Mouse (Mus musculus) midbrain, embryonic 11.5 days (tissue): ENCODE measurements around the gene Kif17. TPM values are rescaled to one million over a fixed set of nuclear protein-coding genes. Genes with fewer than 3 reads are reported as not detected.

Source experiments
- ATAC-seq: fragments of 200-750 bp; cut with Nextera tagmentation; 2 replicates; pipeline ENCODE4 v1.8.0; 2017; ENCODE audit warnings: moderate TSS enrichment, moderate library complexity; ENCODE audit not compliant: low FRiP score
- DNase-seq: peaks from one replicate; pipeline ENCODE4 v3.0.0; 2015; ENCODE audit warnings: low spot score; ENCODE audit errors: missing footprints
- H3K27ac ChIP-seq: fragments of 300-500 bp; sonication (generic); 2 replicates; pipeline ENCODE4 v1.5.1; 2014; ENCODE audit warnings: low read depth, low read length
- H3K27me3 ChIP-seq: fragments of 300-500 bp; sonication (generic); 2 replicates; pipeline ENCODE4 v1.6.1; 2014; ENCODE audit warnings: mild to moderate bottlenecking, low read length, moderate library complexity, mixed read lengths; ENCODE audit not compliant: control insufficient read depth, insufficient read depth
- H3K36me3 ChIP-seq: fragments of 300-500 bp; sonication (generic); 2 replicates; pipeline ENCODE4 v1.6.1; 2014; ENCODE audit warnings: mild to moderate bottlenecking, low read length, moderate library complexity, mixed read lengths; ENCODE audit not compliant: control insufficient read depth, insufficient read depth
- H3K4me1 ChIP-seq: fragments of 300-500 bp; sonication (generic); 2 replicates; pipeline ENCODE4 v1.6.1; 2014; ENCODE audit warnings: low read length; ENCODE audit not compliant: control insufficient read depth, insufficient read depth
- H3K4me2 ChIP-seq: fragments of 300-500 bp; sonication (generic); 2 replicates; pipeline ENCODE4 v1.6.1; 2014; ENCODE audit warnings: mild to moderate bottlenecking, moderate library complexity
- H3K4me3 ChIP-seq: fragments of 300-500 bp; sonication (generic); 2 replicates; pipeline ENCODE4 v1.5.1; 2014; ENCODE audit warnings: low read depth, low read length
- H3K9ac ChIP-seq: fragments of 300-500 bp; sonication (generic); 2 replicates; pipeline ENCODE4 v1.6.1; 2014; ENCODE audit warnings: low read length
- H3K9me3 ChIP-seq: fragments of 300-500 bp; sonication (generic); 2 replicates; pipeline ENCODE4 v1.6.1; 2016; ENCODE audit warnings: low read length; ENCODE audit not compliant: control insufficient read depth
- WGBS: fragments of 180-500 bp; shearing (Covaris S2); extraction: QIAGEN DNeasy Blood & Tissue Kit; methylation state at CpG from one replicate; pipeline ENCODE4 v1.1.7; 2014; 5-methylcytosine and 5-hydroxymethylcytosine counted together
- polyA plus RNA-seq: library from polyadenylated mRNA; unstranded; fragments of >200 nt; fragmentation: Nextera tagmentation; extraction: Ambion mirVana; gene quantifications from 2 replicates; pipeline ENCODE4 v1.2.1, GENCODE M21; 2014

The Kif17 gene
- polyA plus RNA-seq, 1 experiment from 2014 or later = 0.44 TPM

DNA sequence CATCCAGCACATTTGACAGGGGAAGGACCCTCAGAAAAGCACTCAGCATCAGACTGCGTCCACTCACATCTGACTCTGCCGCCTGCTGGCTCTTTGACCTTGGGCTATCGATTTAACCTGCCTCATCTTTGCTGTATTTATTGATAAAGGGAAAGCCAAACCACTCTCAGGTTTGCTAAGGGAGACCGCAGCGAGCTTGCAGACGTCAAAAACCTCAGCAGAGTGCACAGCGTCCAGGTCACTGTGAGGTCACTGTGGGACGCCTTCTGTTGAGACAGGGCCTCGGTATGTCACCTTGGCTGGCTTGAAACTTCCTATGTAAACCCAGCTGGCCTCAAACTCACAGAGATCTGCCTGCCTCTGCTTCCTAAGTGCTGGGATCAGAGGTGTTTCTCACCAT is 87.1 kb downstream of the Kif17 start:
- Histone ChIP-seq H3K9me3 (no peaks in the 10 kb centered on the region), H3K36me3 (no peaks in the 10 kb centered on the region), H3K4me1 (no peaks in the 10 kb centered on the region), H3K4me3 (no peak overlapping the region), H3K4me2 (no peak overlapping the region), H3K27me3 (no peaks in the 10 kb centered on the region), H3K27ac (no peak overlapping the region), H3K9ac (no peak overlapping the region)
- ATAC-seq = no peak
- peak; percentile 12 for DNase-seq
- 77% methylated on average over 9 of the region's 9 CpGs for WGBS

DNA sequence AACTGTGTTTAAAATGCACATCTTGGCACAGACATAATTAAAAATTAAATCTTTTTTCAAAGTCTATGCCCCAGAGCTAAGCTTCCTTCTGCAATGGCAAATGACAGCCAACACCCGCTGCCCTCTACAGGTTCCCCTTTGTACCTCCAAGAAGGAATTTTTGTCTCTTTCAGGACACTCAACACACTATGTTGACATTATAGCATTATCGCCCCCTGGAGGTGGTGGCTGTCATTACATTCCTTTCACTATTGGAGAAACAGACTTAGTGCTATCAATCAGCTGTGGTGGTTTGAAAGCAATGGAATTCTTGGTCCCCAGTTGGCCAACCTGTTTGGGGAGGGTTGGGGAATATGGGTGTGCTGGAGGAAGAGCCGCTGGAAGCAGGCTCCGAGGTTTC is 89.7 kb downstream of the Kif17 start:
- Histone ChIP-seq H3K27me3 (no peaks in the 10 kb centered on the region), H3K4me3 (no peak overlapping the region), H3K36me3 (no peaks in the 10 kb centered on the region), H3K4me2 (no peak overlapping the region), H3K9me3 (no peaks in the 10 kb centered on the region), H3K4me1 (no peaks in the 10 kb centered on the region), H3K27ac (no peak overlapping the region), H3K9ac (no peak overlapping the region)
- 37% methylated on average over 4 of the region's 4 CpGs for WGBS
- ATAC-seq (no peak), DNase-seq (peak; percentile 90)

GRCm38 (mm10) chr4:138341393-138341792 is 91.2 kb downstream of the Kif17 start:
- no peaks in the 10 kb centered on the region for H3K9me3 ChIP-seq
- no peak overlapping the region for H3K9ac ChIP-seq
- DNase-seq (peak; percentile 39), ATAC-seq (no peak)
- no peak overlapping the region for H3K4me2 ChIP-seq
- H3K4me1 ChIP-seq = no peaks in the 10 kb centered on the region
- WGBS = 67% methylated on average over 8 of the region's 8 CpGs
- no peak overlapping the region for H3K27ac ChIP-seq
- no peaks in the 10 kb centered on the region for H3K27me3 ChIP-seq
- H3K4me3 ChIP-seq = no peak overlapping the region
- H3K36me3 ChIP-seq = no peaks in the 10 kb centered on the region

DNA sequence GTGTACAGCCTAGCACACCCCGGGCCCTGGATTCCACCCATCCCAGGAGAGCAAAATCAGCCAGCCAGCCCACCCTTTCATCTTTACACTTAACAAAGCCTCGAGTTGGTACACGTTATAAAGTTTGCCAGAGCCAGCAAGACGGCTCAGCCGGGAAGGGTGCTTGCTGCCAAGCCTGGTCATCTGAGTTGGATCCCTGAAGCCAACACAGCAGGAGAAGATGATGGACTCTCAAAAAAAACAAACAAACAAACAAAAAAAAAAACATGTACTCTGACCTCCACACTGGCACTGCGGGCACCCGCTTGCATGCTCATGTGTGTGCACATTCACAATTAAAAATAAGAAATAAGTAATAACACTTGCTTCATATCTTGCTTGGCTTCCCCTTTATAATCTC is 91.8 kb downstream of the Kif17 start:
- Histone ChIP-seq H3K36me3 (no peaks in the 10 kb centered on the region), H3K4me3 (no peak overlapping the region), H3K9me3 (no peaks in the 10 kb centered on the region), H3K4me2 (no peak overlapping the region), H3K9ac (no peak overlapping the region), H3K27me3 (no peaks in the 10 kb centered on the region), H3K4me1 (no peaks in the 10 kb centered on the region), H3K27ac (no peak overlapping the region)
- DNase-seq = peak; percentile 31
- WGBS = 77% methylated on average over 7 of the region's 7 CpGs
- no peak for ATAC-seq

- Histone ChIP-seq H3K4me1 (no peaks in the 10 kb centered on the region), H3K9me3 (no peaks in the 10 kb centered on the region)
- 79% methylated on average over 6 of the region's 6 CpGs for WGBS
These were observed 92.5 kb downstream of the Kif17 start for GRCm38 (mm10) chr4:138342778-138343177.

GRCm38 (mm10) chr4:138343341-138343837 is 93.2 kb downstream of the Kif17 start:
- no peaks in the 10 kb centered on the region for H3K36me3 ChIP-seq
- H3K27me3 ChIP-seq = no peaks in the 10 kb centered on the region
- ATAC-seq (no peak), DNase-seq (peak; percentile 57)
- no peak overlapping the region for H3K4me3 ChIP-seq
- H3K4me2 ChIP-seq = no peak overlapping the region
- no peaks in the 10 kb centered on the region for H3K9me3 ChIP-seq
- 90% methylated on average over 10 of the region's 10 CpGs for WGBS
- H3K4me1 ChIP-seq = no peaks in the 10 kb centered on the region
- H3K9ac ChIP-seq = no peak overlapping the region
- no peak overlapping the region for H3K27ac ChIP-seq

More at GRCm38 (mm10) chr4:138342778-138343177, 92.5 kb downstream of the Kif17 start:
- DNase-seq = peak; percentile 26
- Histone ChIP-seq H3K27ac (no peak overlapping the region), H3K9ac (no peak overlapping the region), H3K4me3 (no peak overlapping the region), H3K36me3 (no peaks in the 10 kb centered on the region), H3K4me2 (no peak overlapping the region), H3K27me3 (no peaks in the 10 kb centered on the region)
- no peak for ATAC-seq

DNA sequence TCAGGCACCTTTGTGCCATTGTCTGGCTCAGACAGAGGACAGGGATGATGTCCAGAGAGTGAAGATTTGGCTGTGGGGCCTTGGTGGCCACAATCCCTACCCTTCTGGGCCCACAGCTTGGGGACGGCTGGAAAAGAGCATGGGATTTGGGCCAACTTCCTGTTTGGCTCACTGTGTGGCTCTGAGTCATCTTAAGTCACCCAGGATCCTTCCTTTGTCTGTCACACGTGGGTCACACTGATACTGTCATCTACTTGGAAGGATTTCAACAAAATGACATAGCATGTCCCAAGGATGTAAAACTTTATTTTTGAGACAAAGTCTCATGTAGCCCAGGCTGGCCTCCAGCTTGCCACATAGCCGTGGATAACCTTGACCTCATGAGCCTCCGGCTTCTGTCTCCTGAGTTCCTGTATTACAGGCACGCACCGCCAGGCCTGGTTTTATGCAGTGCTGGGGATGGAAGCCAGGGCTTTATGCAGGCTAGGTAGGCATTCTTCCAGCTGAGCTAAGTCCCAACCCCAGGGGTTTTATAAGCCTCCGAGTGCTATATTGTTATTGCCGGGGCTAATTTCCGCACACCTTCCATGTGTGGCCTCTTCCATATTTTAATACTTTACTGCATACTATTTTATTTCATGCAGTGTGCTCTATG is 94.8 kb downstream of the Kif17 start:
- H3K4me2 ChIP-seq = no peak overlapping the region
- 84% methylated on average over 9 of the region's 9 CpGs for WGBS
- no peaks in the 10 kb centered on the region for H3K4me1 ChIP-seq
- H3K9me3 ChIP-seq = no peaks in the 10 kb centered on the region
- H3K4me3 ChIP-seq = no peak overlapping the region
- ATAC-seq (no peak), DNase-seq (no peak)
- no peaks in the 10 kb centered on the region for H3K27me3 ChIP-seq
- no peak overlapping the region for H3K9ac ChIP-seq
- H3K36me3 ChIP-seq = no peaks in the 10 kb centered on the region
- H3K27ac ChIP-seq = no peak overlapping the region

DNA sequence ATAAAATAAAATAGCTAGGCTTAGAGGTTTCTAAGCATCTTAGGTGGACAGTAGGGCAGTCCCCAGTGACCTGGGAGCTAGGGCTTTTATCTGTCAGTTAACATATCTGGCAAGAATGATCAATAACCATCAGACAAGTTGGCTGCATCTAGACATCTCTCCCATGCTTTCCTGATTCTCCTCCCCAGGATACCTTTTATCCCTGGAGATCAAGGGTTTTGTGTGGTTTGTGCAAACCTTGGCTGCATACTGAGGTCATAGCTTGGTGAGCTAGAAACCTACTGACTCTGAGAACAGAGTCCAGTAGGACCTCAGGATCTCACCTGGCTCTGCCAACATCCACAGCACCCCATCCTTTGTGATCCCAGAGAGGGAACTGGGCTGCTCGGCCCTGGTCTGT is 97.0 kb downstream of the Kif17 start:
- no peaks in the 10 kb centered on the region for H3K4me1 ChIP-seq
- no peak overlapping the region for H3K4me3 ChIP-seq
- ATAC-seq (no peak), DNase-seq (no peak)
- H3K36me3 ChIP-seq = no peaks in the 10 kb centered on the region
- H3K9me3 ChIP-seq = no peaks in the 10 kb centered on the region
- no peak overlapping the region for H3K9ac ChIP-seq
- H3K4me2 ChIP-seq = no peak overlapping the region
- H3K27ac ChIP-seq = no peak overlapping the region
- 74% methylated on average over 1 of the region's 1 CpGs for WGBS
- H3K27me3 ChIP-seq = no peaks in the 10 kb centered on the region

DNA sequence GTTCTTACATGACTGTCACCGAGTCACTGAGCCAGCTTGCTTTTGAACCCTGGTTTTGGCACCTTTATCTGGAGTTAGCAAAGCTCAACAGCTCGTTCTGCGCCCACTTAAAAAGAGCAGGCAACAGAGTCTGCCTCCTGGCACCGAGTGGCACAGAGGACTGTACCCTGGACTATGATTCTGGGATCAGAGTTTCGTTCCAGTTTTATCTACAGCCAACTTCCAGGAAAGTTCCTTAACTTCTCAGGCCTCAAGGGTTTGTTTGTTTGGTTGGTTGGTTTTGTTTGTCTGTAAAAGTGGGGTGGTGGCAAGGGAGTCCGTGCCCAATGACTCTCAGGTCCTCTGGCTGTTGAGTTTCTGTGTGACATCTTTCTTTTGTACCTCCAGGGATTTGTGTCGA is 98.5 kb downstream of the Kif17 start:
- H3K4me2 ChIP-seq = no peak overlapping the region
- no peak for ATAC-seq
- H3K27ac ChIP-seq = no peak overlapping the region
- DNase-seq = no peak
- no peaks in the 10 kb centered on the region for H3K4me1 ChIP-seq
- no peaks in the 10 kb centered on the region for H3K36me3 ChIP-seq
- WGBS = 80% methylated on average over 7 of the region's 7 CpGs
- H3K9me3 ChIP-seq = no peaks in the 10 kb centered on the region
- H3K9ac ChIP-seq = no peak overlapping the region
- H3K4me3 ChIP-seq = no peak overlapping the region
- H3K27me3 ChIP-seq = no peaks in the 10 kb centered on the region
